Mouse (Mus musculus): Measurements from ENCODE around the gene Tdp1.

The Tdp1 gene

GRCm38 (mm10) chr12:99884269-99885261, at the start of gene Tdp1, which contains the start of gene Efcab11:
Gene Tdp1, plus strand, starts transcription at chr12:99884517.
Gene Efcab11, minus strand, starts transcription at chr12:99884439.
- in situ Hi-C loops (cut with MboI; ENCODE audit: unreplicated experiment in 2 of 2) = loop anchor here in 1 of 2 experiments (25.0 kb wide), 1 partner anchor 228 kb away; the partner anchor contains the start of gene Psmc1

- in situ Hi-C loops (cut with MboI; ENCODE audit: unreplicated experiment in 2 of 2) = loop anchor here (5.0 to 10.0 kb wide), 5 partner anchors 199 to 754 kb away; partner anchors contain the start of gene Foxn3 (in 1 of the 2)
Observed at GRCm38 (mm10) chr12:99836404-99837131, 47.7 kb upstream of the Tdp1 start.

- in situ Hi-C loops (cut with MboI; ENCODE audit: unreplicated experiment in 2 of 2) = loop anchor here (5.0 to 10.0 kb wide), 5 partner anchors 200 to 755 kb away; partner anchors contain the start of gene Foxn3 (in 1 of the 2)
Observed at GRCm38 (mm10) chr12:99837528-99837927, 46.8 kb upstream of the Tdp1 start.

GRCm38 (mm10) chr12:99838109-99838508, 46.2 kb upstream of the Tdp1 start:
- in situ Hi-C loops (cut with MboI; ENCODE audit: unreplicated experiment in 2 of 2) = loop anchor here (5.0 to 10.0 kb wide), 5 partner anchors 201 to 756 kb away; partner anchors contain the start of gene Foxn3 (in 1 of the 2)

- in situ Hi-C loops (cut with MboI; ENCODE audit: unreplicated experiment in 2 of 2) = loop anchor here (5.0 to 10.0 kb wide), 5 partner anchors 201 to 756 kb away; partner anchors contain the start of gene Foxn3 (in 1 of the 2)
Observed at GRCm38 (mm10) chr12:99838703-99839102, 45.6 kb upstream of the Tdp1 start.

- in situ Hi-C loops (cut with MboI; ENCODE audit: unreplicated experiment in 2 of 2) = no loop called here
Observed at GRCm38 (mm10) chr12:99844951-99845350, 39.4 kb upstream of the Tdp1 start.

DNA sequence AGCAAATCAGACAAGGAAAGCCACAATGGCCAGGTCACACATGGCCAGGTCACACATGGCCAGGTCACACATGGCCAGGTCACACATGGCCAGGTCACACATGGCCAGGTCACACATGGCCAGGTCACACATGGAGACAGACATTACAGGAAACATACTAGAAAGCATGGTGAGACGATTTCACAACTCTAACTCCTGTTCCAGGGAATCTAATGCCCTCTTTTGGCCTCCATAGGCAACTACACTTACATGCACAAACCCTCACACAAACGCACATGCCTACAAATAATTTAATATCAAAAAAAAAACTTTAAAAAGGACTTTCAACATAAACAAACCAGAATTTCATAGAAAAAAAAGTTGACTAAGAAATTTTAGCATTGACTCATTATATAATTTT, 34.3 kb upstream of the Tdp1 start:
- in situ Hi-C loops (cut with MboI; ENCODE audit: unreplicated experiment in 2 of 2) = no loop called here

DNA sequence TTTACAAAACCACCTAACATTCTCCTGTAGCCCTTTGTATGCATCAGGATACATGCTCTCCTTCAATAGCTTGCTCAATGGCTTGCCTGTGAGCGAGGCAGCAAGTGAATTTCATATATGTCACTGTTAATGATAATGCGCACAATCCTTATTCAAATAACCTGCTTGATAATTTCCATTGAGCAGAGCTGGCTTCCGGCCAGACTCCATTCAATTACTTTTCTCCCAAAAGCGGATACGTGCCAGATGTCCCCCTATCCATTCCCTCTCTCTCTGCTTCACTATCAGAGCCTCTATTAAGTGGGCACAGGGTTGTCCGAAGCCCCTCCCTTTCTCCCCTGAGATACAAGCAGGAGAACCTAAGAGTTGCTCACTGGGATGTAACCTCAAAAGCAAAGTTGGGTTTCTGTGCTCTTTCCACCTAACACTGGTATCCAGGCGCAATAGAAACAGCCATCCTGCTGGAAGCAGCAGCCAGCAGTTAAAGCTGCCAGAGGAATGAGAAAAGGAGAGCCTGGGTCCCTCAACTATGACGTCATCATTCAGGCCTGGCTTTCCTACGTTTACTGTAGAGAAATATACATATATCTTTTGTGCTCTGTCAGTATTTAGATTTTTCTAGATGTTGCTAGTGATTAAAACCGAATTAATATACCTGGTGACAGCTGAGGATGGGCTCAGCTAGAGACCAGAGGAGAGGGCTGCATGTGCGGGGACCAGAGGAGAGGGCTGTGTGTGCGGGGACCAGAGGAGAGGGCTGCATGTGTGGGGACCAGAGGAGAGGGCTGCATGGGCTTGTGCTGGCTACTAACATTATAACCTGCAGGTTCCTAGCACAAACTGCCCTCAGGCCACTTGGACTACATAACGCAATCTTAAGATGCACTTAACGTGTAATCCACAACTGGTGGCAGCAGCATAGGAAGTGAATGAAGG, 30.7 kb upstream of the Tdp1 start:
- in situ Hi-C loops (cut with MboI; ENCODE audit: unreplicated experiment in 2 of 2) = no loop called here

DNA sequence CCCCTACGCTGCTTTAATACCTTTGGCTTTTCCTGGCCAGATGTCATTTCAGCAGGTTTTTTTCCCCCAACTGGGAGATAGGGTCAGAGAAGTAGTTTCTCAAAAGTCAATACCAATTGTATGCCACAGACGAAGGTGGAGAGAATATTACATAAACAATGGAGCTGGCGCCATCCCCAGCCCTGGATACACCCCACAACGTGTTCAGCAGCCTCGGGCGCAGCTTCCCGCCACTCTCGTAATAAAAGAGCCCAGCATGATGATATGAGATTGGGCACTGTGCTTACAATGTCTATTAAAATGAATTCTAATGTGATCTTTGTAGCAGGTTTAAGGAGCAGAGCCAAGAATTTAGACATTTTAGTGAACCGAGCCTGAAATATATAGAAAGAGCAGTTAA, 28.3 kb upstream of the Tdp1 start:
- in situ Hi-C loops (cut with MboI; ENCODE audit: unreplicated experiment in 2 of 2) = loop anchor here in 1 of 2 experiments (5.0 kb wide), 1 partner anchor 774 kb away; no protein-coding TSS in a partner anchor

DNA sequence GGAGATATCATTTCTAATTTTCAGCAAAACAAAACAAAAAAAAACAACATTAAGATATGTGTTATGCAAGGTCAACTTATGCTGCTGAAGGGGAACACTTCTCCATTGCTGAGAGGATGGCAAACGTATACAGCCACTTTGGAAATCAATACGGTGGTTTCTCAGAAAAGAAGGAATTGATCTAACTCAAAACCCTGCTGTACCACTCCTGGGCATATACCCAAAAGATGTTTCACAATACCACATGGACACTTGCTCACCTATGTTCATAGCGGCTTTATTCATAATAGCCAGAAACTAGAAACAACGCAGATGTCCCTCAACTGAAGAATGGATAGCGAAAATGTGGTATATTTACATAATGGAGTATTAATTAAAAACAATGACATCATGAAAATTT, 25.7 kb upstream of the Tdp1 start:
- in situ Hi-C loops (cut with MboI; ENCODE audit: unreplicated experiment in 2 of 2) = loop anchor here in 1 of 2 experiments (5.0 kb wide), 1 partner anchor 776 kb away; no protein-coding TSS in a partner anchor

DNA sequence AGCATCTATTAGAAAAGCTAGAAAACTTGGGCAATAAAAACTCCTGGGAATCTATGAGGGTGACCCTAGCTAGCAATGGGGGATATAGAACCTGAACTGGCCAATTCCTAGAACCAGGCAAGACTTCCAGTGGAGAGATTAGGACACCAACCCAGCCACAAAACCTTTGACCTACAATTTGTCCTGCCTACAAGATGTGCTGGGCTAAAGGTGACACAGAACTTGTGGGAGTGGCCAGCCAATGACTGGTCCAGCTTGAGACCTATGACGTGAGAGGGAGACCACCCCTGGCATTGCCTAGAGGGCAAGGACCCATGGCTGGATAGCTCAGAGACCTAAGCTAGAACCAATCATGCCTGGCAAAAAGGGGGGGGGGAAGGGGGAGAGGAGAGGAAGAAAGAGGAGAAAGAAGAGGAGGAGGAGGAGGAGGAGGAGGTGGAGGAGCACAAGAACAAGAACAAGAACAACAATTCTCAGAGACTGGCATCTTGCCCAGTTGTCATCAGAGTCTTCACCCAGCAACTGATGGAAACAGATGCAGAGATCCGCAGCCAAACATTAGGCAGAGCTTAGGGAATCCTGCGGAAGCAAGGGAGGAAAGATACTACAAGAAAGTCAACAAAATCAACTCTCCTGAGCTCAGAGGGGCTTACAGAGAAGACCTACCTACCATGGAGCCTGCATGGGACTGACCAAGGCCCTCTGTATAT, 24.8 kb upstream of the Tdp1 start:
- in situ Hi-C loops (cut with MboI; ENCODE audit: unreplicated experiment in 2 of 2) = loop anchor here in 1 of 2 experiments (5.0 kb wide), 1 partner anchor 777 kb away; no protein-coding TSS in a partner anchor

- in situ Hi-C loops (cut with MboI; ENCODE audit: unreplicated experiment in 2 of 2) = no loop called here
Observed at GRCm38 (mm10) chr12:99860981-99861380, 23.3 kb upstream of the Tdp1 start.

DNA sequence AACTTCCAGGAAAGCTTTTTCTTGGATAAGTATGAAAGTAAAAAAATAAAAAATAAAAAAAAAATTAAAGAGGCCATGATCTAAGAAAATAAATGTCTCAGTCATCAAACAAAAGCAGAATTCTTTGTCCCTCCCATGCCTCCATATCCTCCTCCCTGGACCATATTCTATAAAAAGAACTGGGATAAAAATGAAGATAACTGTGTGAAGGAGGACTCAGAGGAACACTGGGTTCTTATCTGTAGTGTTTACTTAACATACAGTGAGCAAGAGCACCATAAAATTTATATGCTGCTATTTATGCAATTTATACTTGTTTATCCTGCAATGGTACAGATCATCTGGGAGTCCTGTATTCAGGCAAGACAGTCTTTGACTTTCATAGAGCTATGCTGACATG, 19.7 kb upstream of the Tdp1 start:
- in situ Hi-C loops (cut with MboI; ENCODE audit: unreplicated experiment in 2 of 2) = no loop called here

DNA sequence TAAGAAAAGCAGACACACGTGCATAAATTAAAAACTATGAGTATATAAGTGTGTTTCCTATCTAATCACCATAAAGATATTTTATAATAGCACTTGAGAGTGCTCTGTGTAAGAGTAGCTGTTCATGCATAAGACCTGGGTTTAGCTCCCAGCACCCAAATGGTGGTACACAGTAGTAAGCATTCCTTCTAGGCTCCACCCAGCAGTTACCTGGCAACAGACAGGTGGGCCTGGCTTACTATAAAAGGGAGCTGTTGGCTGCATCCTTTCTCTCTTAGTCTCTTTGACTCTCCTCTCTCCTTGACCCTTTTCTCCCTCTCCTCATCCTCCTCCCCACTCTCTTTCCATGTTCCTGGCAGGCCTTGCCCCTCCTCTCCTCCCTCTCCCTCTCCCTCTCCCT, 15.5 kb upstream of the Tdp1 start:
- in situ Hi-C loops (cut with MboI; ENCODE audit: unreplicated experiment in 2 of 2) = no loop called here

GRCm38 (mm10) chr12:99873443-99873842, 10.9 kb upstream of the Tdp1 start:
- in situ Hi-C loops (cut with MboI; ENCODE audit: unreplicated experiment in 2 of 2) = no loop called here

DNA sequence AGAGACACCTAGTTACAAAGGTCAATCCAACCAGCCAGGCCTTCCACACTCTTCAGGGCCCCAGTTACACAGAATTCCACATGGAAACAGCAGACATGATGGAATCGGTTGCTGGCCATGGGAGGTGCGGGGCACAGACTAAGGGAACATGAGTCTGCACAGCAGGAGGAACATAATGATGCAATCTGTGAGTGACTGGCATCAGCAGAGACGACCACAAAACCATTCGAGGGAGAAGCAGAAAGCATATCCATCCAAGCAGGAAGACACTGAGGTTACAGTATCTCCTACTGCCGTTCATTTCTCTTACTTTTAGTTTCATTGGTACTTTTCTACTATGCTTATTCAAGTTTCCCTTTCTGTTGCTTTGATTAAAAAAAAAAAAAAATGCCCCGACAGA, 9.7 kb upstream of the Tdp1 start:
- in situ Hi-C loops (cut with MboI; ENCODE audit: unreplicated experiment in 2 of 2) = loop anchor here in 1 of 2 experiments (25.0 kb wide), 1 partner anchor 238 kb away; the partner anchor contains the start of gene Psmc1

DNA sequence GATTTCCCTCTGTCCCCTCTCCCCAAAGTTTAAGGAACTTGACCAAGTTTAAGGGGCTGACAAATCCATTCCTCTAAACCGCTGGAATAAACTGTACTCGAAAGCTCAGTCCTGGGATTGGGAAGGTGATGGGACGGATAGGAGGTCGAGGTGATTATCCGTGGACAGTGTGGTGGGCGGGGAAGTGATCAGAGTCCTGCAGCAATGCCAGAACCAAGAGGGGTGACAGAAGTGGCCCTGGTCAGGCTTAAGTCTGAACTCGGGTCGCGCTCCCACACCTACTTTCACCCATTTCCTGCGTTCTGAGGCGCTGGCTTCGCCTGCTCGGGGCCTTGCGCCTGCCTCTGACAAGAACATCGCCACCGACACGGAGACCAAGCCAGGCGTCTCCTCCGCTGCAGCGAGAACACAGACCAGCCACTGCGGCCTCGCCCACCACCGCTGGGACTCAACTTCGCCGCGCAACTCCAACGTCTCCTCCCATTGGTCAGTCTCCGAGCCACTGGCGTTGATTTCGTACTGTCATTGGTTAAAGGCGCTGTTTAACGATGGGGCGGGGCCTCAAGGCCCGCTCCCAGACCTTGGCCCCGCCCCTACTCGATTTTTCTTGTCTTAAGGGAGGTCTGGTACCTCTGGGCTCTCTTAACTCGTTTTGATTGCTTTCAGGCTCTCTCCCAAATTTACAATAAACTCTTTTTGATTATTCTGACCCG, 1.2 kb upstream of the Tdp1 start:
- in situ Hi-C loops (cut with MboI; ENCODE audit: unreplicated experiment in 2 of 2) = loop anchor here in 1 of 2 experiments (25.0 kb wide), 1 partner anchor 229 kb away; the partner anchor contains the start of gene Psmc1

DNA sequence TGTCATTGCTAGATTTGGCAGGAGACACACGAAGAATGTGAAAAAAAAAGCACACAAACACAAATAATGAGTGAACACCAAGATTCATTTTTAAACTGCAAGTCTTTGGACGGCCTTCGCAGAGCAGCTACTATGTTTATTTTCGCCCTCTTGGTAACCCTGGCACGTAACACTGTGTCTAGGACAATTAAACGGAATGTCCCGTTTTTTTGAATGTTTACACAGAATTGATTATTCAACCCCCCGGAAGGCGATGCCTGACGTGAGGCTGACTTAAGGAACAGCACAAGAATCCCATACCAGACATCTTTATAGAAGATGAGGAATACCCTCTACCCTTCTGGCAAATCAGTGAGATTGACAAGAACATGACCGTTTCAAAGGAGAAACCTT, 608 bp upstream of the Tdp1 start:
- in situ Hi-C loops (cut with MboI; ENCODE audit: unreplicated experiment in 2 of 2) = loop anchor here in 1 of 2 experiments (25.0 kb wide), 1 partner anchor 229 kb away; the partner anchor contains the start of gene Psmc1
